Mouse (Mus musculus): Measurements from ENCODE around the gene Gm5797.
"Not testable (repeated sequence)": the region's sequence is repeated elsewhere in the genome, so short reads cannot be mapped to it uniquely, and the experiment has no call there.

Gm5797 gene

DNA sequence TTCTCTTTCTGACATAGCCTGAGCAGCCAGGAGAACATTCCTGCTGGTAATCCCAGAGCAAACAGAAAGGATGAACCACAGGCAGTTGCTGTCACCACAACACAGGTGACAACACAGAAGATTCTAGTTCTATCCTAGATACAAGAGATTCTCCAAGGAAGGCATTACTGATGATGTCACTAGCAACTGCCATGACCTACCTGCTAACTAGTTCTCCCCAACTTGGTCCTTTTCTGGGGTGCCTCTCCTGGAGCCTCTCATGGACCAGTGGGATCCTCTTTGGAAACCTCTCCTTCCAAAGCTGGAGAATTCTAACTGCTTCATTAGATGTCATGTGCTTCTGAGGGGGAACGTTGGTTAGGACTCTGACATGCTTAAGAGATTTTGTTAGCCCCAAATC, at the start of gene Gm5797:
Gm5797 (minus strand) TSS at position 101 of the 400 bp plus-strand sequence.
- DNase-seq, result not testable (repeated sequence)

GRCm38 (mm10) chr14:7365034-7365433, 32.8 kb upstream of the Gm5797 start, which contains the start of gene Gm8374:
Gene Gm8374, minus strand, starts transcription at chr14:7365134.
- DNase-seq, result not testable (repeated sequence)

DNA sequence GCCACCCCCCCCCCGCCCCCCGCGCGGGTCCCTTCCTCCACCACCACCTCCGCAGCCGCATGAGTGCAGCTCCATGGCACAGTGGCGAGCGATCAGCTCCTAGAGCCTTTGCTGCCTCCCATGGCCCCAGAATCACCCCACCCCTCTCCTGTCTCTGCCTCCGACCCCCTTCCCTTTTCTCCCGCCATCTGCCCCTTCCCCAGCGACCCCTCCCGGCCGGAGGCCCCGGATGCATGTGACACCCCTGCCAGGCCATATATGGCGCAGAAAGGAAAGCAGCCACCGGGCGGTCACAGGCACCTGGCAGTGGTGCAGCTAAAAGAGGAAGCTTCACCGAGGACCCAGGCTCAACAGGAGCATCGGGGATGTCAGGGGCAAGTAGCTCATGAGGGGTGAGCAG, 17.1 kb downstream of the Gm5797 start:
- DNase-seq, result peak; percentile 91

- peak; percentile 96 for DNase-seq
These were observed 17.5 kb downstream of the Gm5797 start, which contains the start of gene Gm3739 for GRCm38 (mm10) chr14:7314661-7315060. Gene Gm3739, minus strand, starts transcription at chr14:7315049.
